Mouse (Mus musculus) layer of hippocampus, adult 18-20 months (tissue): ENCODE data around the gene Spin2-ps6. TPM values are rescaled to one million over a fixed set of nuclear protein-coding genes. Genes with fewer than 3 reads are reported as not detected.
"Not testable (repeated sequence)": the region's sequence is repeated elsewhere in the genome, so short reads cannot be mapped to it uniquely, and the experiment has no call there.

Source experiments
- DNase-seq, 2 experiments: peaks; one replicate each; pipeline ENCODE4 v3.0.0; 2022; ENCODE audit warnings: low spot score in 2 of 2
- long read RNA-seq: library from polyadenylated mRNA; stranded (forward); transcript quantifications from one replicate; pipeline ENCODE4 v2.0.0, GENCODE M21; 2021
- total RNA-seq, 2 experiments: library from RNA; stranded (reverse); gene quantifications; 2 replicates each; pipeline ENCODE4 v1.2.3; 2021

Spin2-ps6 gene
- total RNA-seq, result not detected
- long read RNA-seq, result 0 reads

- not testable (repeated sequence) for DNase-seq
Observed at GRCm38 (mm10) chrX:33234569-33234968, at the start of gene Spin2-ps6. TSS of gene Spin2-ps6 (plus strand) at chrX:33234869.

Other genes starting within 250 kb of the Spin2-ps6 start
- not detected for gene Btbd35f12, start 78.5 kb downstream of the Spin2-ps6 start, total RNA-seq